Mouse (Mus musculus): ENCODE measurements around the gene Bmp15. TPM values are rescaled to one million over a fixed set of nuclear protein-coding genes. Genes with fewer than 3 reads are reported as not detected.

Gene Bmp15
- polyA plus RNA-seq (2012; ENCODE audit: insufficient read depth, insufficient read length, missing spikeins): not detected in 2 replicates

DNA sequence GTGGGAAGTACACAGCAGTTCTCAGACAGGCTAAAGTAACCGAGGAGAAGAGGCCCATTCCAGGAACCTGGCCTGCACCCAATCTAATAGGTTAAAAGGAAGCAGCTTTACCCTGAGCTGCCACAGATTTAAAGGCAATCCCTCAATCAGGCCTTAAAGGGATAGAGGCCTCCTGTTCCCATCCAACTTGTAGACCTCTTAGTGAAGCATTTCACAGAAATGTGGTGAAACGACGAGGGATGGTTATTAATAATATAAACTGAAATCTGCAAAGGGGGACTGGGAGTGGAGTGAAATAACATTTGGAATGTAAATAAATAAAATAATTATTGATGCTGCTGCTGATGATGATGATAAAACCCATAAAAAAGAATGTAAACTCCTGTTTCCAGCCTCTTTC is at the start of gene Bmp15:
Bmp15 (minus strand) TSS at position 101 of the 400 bp plus-strand sequence.
- no peak for TF ChIP-seq CTCF (IDR thresholded peaks at IDR 0.05; ENCODE audit: low read depth, low read length)
- TF ChIP-seq POLR2A (IDR thresholded peaks at IDR 0.05; ENCODE audit: borderline replicate concordance, low read depth, low read length): no peak
- H3K4me1 ChIP-seq (ENCODE audit: control insufficient read depth, insufficient read depth, low read length): no peaks in the 10 kb centered on the region
- H3K27ac ChIP-seq (ENCODE audit: insufficient read depth, low read depth, low read length): no peak within 1 kb of the TSS
- no peak within 1 kb of the TSS for H3K4me3 ChIP-seq (ENCODE audit: insufficient read depth, low read length)

DNA sequence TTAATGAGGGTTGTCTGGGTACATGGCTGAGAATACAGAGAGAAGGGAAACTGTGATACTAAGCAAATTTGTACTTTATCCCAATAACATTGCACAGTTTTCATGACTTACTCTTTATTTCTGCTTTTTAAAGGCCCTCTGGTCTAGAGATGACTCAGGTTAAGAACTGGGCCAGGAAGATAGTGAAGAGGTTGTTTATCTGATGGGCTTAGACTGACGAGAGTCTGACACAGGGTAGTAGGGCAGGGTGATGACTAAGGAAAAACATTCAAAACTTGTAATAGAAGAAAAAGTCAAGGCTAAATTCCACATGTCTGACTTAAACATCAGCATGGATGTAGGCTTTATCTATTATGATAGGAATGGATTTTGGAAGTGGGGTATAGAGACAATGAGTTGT is 48.3 kb upstream of the Bmp15 start:
- Histone ChIP-seq H3K4me3 (ENCODE audit: insufficient read depth, low read length) (no peak overlapping the region), H3K27ac (ENCODE audit: insufficient read depth, low read depth, low read length) (no peak overlapping the region), H3K4me1 (ENCODE audit: control insufficient read depth, insufficient read depth, low read length) (no peaks in the 10 kb centered on the region)
- TF ChIP-seq CTCF (IDR thresholded peaks at IDR 0.05; ENCODE audit: low read depth, low read length) (no peak), POLR2A (IDR thresholded peaks at IDR 0.05; ENCODE audit: borderline replicate concordance, low read depth, low read length) (no peak)

DNA sequence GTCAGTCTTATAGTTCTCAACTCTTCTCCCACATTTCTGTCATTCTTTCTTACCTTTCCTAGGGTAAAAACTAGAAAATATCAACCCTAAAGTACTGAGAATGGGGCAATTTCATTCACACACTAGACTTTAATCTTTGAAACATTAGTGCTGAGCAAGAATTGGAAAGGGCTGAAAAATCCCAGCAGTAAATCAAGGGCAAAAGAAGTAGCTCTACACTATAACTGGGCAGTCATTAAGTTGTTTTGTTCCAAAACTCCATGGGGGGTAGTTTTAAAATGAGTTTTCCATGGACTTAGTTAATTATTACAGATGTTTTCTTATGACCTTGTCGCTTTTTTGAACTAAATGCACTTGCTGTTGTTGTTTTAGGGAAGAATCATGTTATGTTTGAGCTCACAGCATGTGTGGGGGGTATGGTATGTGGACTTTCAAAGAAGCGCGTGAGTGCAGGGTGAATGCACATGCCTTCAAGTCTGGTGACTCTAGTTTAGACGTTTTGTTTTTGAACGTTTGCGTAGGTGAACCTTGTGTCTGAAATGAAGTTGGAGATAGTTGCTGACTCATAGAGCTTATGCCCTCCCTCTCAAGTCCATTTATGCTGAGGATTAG is 37.1 kb upstream of the Bmp15 start:
- no peak overlapping the region for H3K4me3 ChIP-seq (ENCODE audit: insufficient read depth, low read length)
- no peak overlapping the region for H3K27ac ChIP-seq (ENCODE audit: insufficient read depth, low read depth, low read length)
- TF ChIP-seq POLR2A (IDR thresholded peaks at IDR 0.05; ENCODE audit: borderline replicate concordance, low read depth, low read length) (no peak), CTCF (IDR thresholded peaks at IDR 0.05; ENCODE audit: low read depth, low read length) (no peak)
- no peaks in the 10 kb centered on the region for H3K4me1 ChIP-seq (ENCODE audit: control insufficient read depth, insufficient read depth, low read length)

DNA sequence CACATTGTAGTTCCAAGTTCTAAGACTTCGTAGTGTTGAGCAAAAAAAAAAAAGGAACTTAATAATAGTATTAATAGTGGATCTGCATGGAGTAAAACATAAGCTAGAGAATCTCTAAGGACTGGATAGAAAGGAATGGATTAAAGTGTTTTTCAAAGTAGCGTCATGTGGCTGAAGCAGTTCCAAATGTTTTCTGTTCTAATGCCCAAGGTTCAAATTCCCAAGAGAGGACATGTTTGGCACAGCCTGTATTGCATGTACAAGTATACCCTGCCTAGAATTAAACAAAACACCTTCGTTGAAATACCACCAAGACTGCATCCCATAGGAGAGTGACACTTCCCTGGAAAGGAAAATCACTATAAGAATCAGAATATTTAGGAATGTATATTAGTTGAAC is 36.4 kb upstream of the Bmp15 start:
- Histone ChIP-seq H3K27ac (ENCODE audit: insufficient read depth, low read depth, low read length) (no peak overlapping the region), H3K4me3 (ENCODE audit: insufficient read depth, low read length) (no peak overlapping the region), H3K4me1 (ENCODE audit: control insufficient read depth, insufficient read depth, low read length) (no peaks in the 10 kb centered on the region)
- TF ChIP-seq CTCF (IDR thresholded peaks at IDR 0.05; ENCODE audit: low read depth, low read length) (no peak), POLR2A (IDR thresholded peaks at IDR 0.05; ENCODE audit: borderline replicate concordance, low read depth, low read length) (no peak)

DNA sequence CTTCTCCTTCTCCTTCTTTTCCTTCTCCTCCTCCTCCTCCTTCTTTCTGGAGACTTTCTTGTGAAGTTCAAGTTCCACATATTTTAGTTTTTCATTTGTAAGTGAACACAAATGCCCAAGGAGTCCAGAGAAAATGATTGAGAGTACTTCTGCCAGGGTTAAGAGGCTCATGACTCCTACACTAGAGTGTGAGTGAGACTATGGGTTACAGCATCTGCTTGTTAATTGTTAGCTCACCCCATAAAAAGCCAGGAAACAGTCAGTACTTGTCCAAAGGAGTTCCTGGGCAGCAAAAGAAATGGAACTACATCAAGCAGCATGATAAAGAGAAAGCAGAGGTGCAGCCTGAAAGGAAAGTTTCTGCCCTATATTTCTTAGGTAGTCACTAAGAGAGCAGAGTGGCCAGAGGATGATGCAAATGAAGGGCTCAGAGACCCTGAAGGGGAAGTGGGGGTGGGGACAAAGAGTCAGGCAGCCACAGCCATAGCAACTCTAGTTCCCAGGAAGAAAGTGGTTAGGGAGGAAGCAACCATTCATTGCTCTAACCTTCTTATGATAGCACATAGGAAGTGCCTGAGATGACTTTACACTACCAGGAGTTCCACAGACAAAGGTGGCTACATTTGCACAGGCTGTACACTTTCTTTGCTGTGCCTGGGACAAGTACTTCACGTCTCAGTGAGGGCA is 24.9 kb upstream of the Bmp15 start:
- H3K4me1 ChIP-seq (ENCODE audit: control insufficient read depth, insufficient read depth, low read length): no peaks in the 10 kb centered on the region
- TF ChIP-seq CTCF (IDR thresholded peaks at IDR 0.05; ENCODE audit: low read depth, low read length): no peak
- TF ChIP-seq POLR2A (IDR thresholded peaks at IDR 0.05; ENCODE audit: borderline replicate concordance, low read depth, low read length): no peak
- no peak overlapping the region for H3K4me3 ChIP-seq (ENCODE audit: insufficient read depth, low read length)
- no peak overlapping the region for H3K27ac ChIP-seq (ENCODE audit: insufficient read depth, low read depth, low read length)

DNA sequence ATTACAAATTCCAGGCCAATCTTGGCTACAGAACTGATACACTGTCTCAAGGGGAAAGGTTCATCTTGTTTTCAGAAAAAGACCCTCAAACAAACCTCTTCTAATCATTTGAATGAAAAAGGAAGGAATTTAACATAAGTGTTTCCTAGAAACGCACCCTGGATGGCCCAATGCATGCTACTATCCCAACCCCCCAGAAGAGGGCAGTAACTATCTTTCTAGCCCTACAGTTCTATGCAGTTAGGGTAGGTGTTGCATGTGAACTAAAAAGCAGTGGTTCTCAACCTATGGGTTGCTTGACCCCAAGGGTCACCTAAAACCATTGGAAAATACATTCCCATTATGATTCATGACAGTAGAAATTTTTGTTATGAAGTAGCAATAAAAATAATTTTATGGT is 3.5 kb upstream of the Bmp15 start:
- Histone ChIP-seq H3K4me3 (ENCODE audit: insufficient read depth, low read length) (no peak overlapping the region), H3K4me1 (ENCODE audit: control insufficient read depth, insufficient read depth, low read length) (no peaks in the 10 kb centered on the region), H3K27ac (ENCODE audit: insufficient read depth, low read depth, low read length) (no peak overlapping the region)
- no peak for TF ChIP-seq CTCF (IDR thresholded peaks at IDR 0.05; ENCODE audit: low read depth, low read length)
- TF ChIP-seq POLR2A (IDR thresholded peaks at IDR 0.05; ENCODE audit: borderline replicate concordance, low read depth, low read length): no peak

DNA sequence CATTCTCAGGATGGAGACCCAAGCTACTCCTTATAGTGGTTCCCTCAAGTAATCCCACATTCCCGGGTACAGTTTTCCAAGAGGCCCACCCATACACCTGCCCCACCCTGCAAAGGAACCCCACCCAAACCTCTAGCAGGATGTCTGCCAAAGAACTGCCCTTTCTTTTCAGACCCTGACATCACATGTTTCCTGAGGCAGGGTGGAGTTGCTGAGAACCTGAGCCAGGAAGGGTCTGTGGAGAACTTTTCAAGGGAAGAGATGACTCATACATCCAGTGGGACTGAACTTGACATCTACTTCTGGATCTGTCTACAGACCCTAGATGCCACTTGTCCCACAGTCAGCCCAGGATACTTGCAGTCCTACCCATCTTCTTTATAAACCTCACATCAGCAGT is 2.8 kb downstream of the Bmp15 start:
- no peak overlapping the region for H3K4me3 ChIP-seq (ENCODE audit: insufficient read depth, low read length)
- TF ChIP-seq POLR2A (IDR thresholded peaks at IDR 0.05; ENCODE audit: borderline replicate concordance, low read depth, low read length) (no peak), CTCF (IDR thresholded peaks at IDR 0.05; ENCODE audit: low read depth, low read length) (no peak)
- H3K27ac ChIP-seq (ENCODE audit: insufficient read depth, low read depth, low read length): no peak overlapping the region
- H3K4me1 ChIP-seq (ENCODE audit: control insufficient read depth, insufficient read depth, low read length): no peaks in the 10 kb centered on the region

Other genes with a start within 250 kb of the Bmp15 start
- gene AU022751, start 237.3 kb downstream of the Bmp15 start, polyA plus RNA-seq (2012; ENCODE audit: insufficient read depth, insufficient read length, missing spikeins): not detected in 2 replicates
- not detected in 2 replicates for gene Nudt10, start 147.7 kb downstream of the Bmp15 start, polyA plus RNA-seq (2012; ENCODE audit: insufficient read depth, insufficient read length, missing spikeins)
- 0.73 TPM in 1 of 2 replicates, not detected in the other for gene Shroom4, start 79.1 kb upstream of the Bmp15 start, polyA plus RNA-seq (2012; ENCODE audit: insufficient read depth, insufficient read length, missing spikeins)